Mouse (Mus musculus): ENCODE measurements at regions not wholly inside any gene's neighbourhood (a gene's known extent, or its start where the extent isn't known, plus 50 kb on each side); places are given as distances from the start of the nearest gene placed in this dataset.

GRCm38 (mm10) chr11:34941486-34942456, 108.3 kb upstream of the Spdl1 start:
- no peak overlapping the region for H3K27ac ChIP-seq
- DNase-seq (ENCODE audit: low spot score in 2 of 2) = no peak
- no peak for TF ChIP-seq CTCF (conservative IDR thresholded peaks at IDR 0.05)

GRCm38 (mm10) chr11:34940151-34940550, 106.7 kb upstream of the Spdl1 start:
- H3K27ac ChIP-seq = peak overlapping the region; percentile 71; the same call in 1 of the 2 replicates
- DNase-seq (ENCODE audit: low spot score in 2 of 2) = no peak
- TF ChIP-seq CTCF (conservative IDR thresholded peaks at IDR 0.05) = no peak
- no peak overlapping the region for H3K4me3 ChIP-seq

More at GRCm38 (mm10) chr11:34941486-34942456, 108.3 kb upstream of the Spdl1 start:
- no peak overlapping the region for H3K4me3 ChIP-seq

- H3K4me3 ChIP-seq = no peak overlapping the region
- 0 out of 2 replicates have a peak, but pooled peaks have one; percentile 17 for TF ChIP-seq CTCF (conservative IDR thresholded peaks at IDR 0.05)
Observed at GRCm38 (mm10) chr11:34939002-34939401, 105.6 kb upstream of the Spdl1 start.

GRCm38 (mm10) chr11:34932191-34932590, 98.8 kb upstream of the Spdl1 start:
- DNase-seq (ENCODE audit: low spot score in 2 of 2) = peak in 1 of 2 experiments; percentile 14
- H3K4me3 ChIP-seq = no peak overlapping the region
- peak overlapping the region; percentile 19; the same call in 1 of the 2 replicates for H3K27ac ChIP-seq
- TF ChIP-seq CTCF (conservative IDR thresholded peaks at IDR 0.05) = no peak

More at GRCm38 (mm10) chr11:34939002-34939401, 105.6 kb upstream of the Spdl1 start:
- peak; percentile 51 to 78 for DNase-seq (ENCODE audit: low spot score in 2 of 2)
- H3K27ac ChIP-seq = peak overlapping the region; percentile 60

GRCm38 (mm10) chr11:34917175-34917574, 83.7 kb upstream of the Spdl1 start:
- Histone ChIP-seq H3K27ac (no peak overlapping the region), H3K4me3 (no peak overlapping the region)
- TF ChIP-seq CTCF (conservative IDR thresholded peaks at IDR 0.05) = no peak
- DNase-seq (ENCODE audit: low spot score in 2 of 2) = no peak

DNA sequence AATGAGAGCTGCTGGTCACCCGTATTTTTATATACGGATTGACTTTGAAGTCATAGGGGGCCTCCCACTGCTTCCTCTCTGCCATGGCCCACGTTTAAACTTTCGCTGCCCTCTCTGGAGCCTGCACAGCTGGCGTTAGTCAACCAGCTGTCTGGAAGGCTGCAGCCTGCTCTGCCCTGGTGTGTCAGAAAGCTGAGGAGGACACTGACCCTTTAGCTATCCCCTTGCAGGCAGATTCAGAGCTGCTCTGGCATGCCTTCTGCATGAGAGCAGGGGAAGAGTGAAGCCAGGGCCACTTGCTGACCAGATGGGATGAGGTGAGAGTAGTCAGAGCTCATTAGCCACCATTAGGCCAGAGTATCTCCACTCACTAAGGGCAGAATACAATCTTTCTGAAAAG, 76.4 kb upstream of the Spdl1 start:
- no peak for TF ChIP-seq CTCF (conservative IDR thresholded peaks at IDR 0.05)
- no peak overlapping the region for H3K4me3 ChIP-seq
- H3K27ac ChIP-seq = no peak overlapping the region
- DNase-seq (ENCODE audit: low spot score in 2 of 2) = no peak

DNA sequence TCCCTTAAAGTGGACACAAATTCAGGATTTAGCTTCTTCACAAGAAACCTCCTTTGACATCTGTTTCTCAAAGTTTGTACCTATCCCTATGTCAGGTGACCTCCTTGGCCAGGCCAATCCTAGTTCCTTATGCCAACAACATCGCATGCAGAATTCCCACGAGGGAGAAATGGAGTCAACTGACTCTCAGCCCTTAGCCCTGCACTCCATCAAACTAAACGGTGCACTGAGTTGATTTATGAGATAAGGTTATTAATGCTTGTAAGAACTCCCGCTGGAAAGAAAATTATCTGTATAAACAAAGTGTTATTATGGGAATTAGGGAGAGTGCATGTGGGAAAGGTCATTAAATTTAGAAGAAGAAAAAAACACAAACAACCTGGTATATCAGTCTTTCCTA, 70.8 kb upstream of the Spdl1 start:
- Histone ChIP-seq H3K4me3 (no peak overlapping the region), H3K27ac (no peak overlapping the region)
- no peak for DNase-seq (ENCODE audit: low spot score in 2 of 2)
- TF ChIP-seq CTCF (conservative IDR thresholded peaks at IDR 0.05) = no peak

- no peak overlapping the region for H3K4me3 ChIP-seq
- H3K27ac ChIP-seq = no peak overlapping the region
- DNase-seq (ENCODE audit: low spot score in 2 of 2) = no peak
- TF ChIP-seq CTCF (conservative IDR thresholded peaks at IDR 0.05) = no peak
Observed at GRCm38 (mm10) chr11:34899400-34899799, 66.0 kb upstream of the Spdl1 start.

DNA sequence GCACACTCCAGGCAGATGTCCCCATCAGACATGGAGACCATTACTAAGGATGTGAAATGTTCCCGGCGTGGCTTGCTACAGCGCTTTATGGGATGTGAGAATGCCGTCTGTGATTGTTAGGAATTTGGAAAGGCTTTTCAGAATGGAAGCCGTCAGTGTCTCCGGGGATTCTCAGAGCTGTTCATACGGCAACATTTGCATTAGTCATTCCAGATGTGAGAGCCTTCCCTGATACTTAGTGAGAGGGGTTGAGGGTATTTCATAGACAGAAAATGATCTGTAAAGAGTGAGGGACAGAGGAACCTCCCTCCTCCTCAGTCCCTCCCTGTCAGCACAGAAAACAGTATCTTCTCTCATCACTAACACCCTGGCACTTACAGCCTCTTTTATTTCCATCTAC, 62.2 kb upstream of the Spdl1 start:
- Histone ChIP-seq H3K27ac (no peak overlapping the region), H3K4me3 (no peak overlapping the region)
- TF ChIP-seq CTCF (conservative IDR thresholded peaks at IDR 0.05) = no peak
- DNase-seq (ENCODE audit: low spot score in 2 of 2) = no peak

DNA sequence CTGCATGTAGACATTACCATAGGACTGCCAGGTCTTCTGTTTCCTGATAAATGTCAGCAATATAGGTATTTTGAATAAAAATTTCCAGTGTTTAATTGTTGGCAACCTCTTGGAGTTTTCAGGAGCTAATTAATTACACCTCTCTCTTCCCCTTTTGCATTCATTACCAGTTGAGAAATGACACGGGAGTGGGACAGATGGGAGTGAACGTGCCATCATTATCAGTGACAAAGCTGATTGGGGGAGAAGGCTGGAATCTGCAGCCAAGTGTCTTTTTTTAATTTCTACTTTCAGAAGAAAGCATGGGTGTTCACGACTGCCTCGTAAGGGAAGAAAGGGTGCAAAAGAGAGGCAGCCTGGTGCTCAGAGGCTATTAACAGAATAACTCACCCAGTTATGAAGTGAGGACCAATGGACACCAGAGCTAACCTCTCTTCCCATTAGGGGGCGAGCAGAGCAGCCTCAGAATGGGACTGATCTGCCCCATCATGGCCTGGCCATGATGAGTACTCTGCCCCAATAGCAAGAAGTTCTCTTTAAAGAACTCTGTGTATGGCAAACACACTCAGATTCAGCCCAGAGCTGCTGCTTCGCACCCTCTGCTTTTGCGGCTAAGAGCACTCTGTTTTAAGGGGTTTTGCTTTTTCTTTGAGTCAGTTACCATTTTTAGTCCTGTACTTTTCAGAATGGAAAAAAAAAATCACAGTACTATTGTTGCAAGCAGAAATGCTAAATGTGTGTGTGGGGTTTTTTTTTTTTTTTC, 55.1 kb upstream of the Spdl1 start:
- no peak for TF ChIP-seq CTCF (conservative IDR thresholded peaks at IDR 0.05)
- no peak for DNase-seq (ENCODE audit: low spot score in 2 of 2)
- no peak overlapping the region for H3K4me3 ChIP-seq
- no peak overlapping the region for H3K27ac ChIP-seq

DNA sequence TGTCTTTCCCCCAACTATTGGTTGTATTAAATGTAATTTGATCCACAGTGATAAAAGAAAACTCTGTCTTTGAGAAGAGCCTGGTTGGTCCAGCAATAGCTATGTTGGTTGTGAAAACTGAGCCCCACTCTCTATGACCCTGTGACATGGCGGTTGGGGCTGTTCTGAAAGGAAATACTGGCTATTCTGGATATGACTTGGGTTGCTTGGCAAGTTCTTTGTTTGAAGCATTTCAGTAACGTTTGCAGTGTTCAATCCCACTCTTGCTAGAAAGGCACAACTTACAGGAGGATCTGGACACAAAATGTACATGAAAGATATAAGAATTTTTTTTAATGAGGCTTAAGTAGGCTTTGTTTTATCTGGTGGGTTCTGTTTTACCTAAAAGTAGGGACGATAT, 54.1 kb upstream of the Spdl1 start:
- Histone ChIP-seq H3K27ac (no peak overlapping the region), H3K4me3 (no peak overlapping the region)
- DNase-seq (ENCODE audit: low spot score in 2 of 2) = no peak
- no peak for TF ChIP-seq CTCF (conservative IDR thresholded peaks at IDR 0.05)

All from layer of hippocampus, adult 2 months (tissue).